Mouse (Mus musculus) colon, adult 2 months (tissue): ENCODE measurements around the gene Tmpo. TPM values are rescaled to one million over a fixed set of nuclear protein-coding genes. Genes with fewer than 3 reads are reported as not detected.

Experiments
- polyA plus RNA-seq: library from polyadenylated mRNA; depleted of rRNA; stranded (reverse); fragments of >200 nt; gene quantifications from 2 replicates; pipeline ENCODE4 v1.2.3, GENCODE M21; 2012; rRNA removed

Tmpo gene
- 39.1 and 53.3 TPM in 2 replicates for polyA plus RNA-seq

DNA sequence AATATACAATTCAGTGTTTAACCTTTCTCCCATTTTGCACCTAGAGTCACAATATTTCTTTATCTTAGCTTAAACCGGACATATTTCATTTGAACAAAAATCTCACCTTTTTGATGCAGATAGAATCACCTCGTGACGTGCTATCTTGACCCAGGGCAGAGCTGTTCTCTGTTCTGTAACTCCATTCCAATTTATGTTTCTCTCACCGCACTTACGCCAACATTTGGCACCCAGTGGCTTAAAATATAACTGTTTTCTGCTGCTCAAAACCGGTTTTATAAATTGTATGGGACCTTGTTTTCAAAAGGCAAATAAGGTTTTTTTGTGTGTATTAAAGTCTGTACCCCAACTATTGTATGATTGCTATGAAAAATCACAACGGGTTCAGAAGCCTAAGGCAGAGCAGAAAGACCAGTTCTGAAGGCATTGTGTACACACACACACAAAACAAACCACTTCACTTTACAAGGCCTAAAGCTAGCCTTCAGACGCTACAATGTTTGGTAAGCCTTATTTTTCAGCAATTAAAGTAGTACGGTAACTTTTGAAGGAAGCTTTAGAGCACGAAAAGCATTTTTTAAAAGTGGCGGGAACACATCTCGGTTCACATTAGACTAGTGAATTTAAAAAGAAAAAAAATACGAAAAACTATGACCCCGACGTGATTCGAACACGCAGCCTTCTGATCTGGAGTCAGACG, at the start of gene Tmpo:
Gene Tmpo, minus strand, starts transcription at position 555 of the 700 bp plus-strand sequence.

DNA sequence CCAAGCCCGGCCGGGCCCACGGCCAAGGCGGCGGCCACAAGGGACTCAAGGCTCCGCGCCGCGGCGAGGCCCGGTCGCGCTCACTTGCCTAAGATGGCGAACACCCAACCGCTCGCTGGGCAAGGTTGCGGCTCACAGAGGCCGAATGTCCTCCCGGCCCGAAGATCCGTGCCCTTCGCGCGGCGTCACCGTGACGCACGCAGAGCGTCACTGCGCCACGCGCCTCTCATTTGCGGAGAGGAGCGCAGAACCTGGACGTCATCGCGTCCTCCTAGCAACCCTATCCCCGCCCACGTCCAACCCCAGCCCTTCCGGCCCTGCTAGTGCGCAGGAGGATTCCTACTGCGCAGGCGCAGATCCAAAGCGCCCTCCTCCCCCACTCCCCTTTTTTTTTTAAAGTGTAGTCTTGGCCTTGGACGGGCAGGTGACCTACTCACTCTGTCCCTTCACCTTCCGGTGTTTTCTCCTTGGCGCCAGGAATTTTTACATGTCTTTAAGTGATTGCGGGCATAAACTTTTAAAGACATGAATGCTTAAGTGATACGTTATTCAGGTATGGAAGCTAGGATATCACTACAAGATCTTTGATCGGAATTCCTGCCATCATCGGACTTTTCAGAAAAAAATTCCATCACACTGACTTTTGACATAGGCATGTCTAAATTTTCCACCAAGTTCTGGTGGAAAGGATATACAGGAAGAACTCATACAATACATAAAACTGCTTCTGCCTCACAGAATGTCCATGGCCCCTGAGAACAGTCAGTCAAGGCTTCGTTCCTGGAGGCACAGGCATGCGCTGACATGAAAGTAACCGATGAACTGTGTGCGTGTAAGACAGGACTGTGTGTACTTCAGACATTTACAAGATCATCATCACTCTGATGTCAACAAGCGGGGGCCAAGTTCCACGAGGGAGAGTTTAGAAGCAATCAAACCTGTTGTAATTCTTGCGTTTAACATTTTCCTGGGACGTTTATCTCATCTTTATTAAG, 57.0 kb downstream of the Tmpo start, which contains the start of gene Slc25a3:
Gene Slc25a3, minus strand, starts transcription at position 232 of the 995 bp plus-strand sequence.

Other genes starting within 250 kb of the Tmpo start
- gene Apaf1, start 98.5 kb downstream of the Tmpo start, polyA plus RNA-seq = 6.6 and 8.7 TPM in 2 replicates
- 3.0 and 3.9 TPM in 2 replicates for gene Ikbip, start 98.4 kb downstream of the Tmpo start, polyA plus RNA-seq
- gene Slc25a3, start 57.3 kb downstream of the Tmpo start, polyA plus RNA-seq = 600 and 673 TPM in 2 replicates